Mouse (Mus musculus): ENCODE data around the gene Sh2d4b.

- TF ChIP-seq CTCF (IDR thresholded peaks at IDR 0.05; ENCODE audit: control insufficient read depth, insufficient read depth, insufficient read length) = no peak
- TF ChIP-seq USF1 (IDR thresholded peaks at IDR 0.05; ENCODE audit: low read depth) = no peak
- TF ChIP-seq MYOG (IDR thresholded peaks at IDR 0.05; ENCODE audit: control insufficient read depth, extremely low read depth, insufficient read length) = no peak
- no peak for TF ChIP-seq MAX (IDR thresholded peaks at IDR 0.05)
- no peak for TF ChIP-seq CEBPB (IDR thresholded peaks at IDR 0.05; ENCODE audit: low read depth)
Observed at GRCm38 (mm10) chr14:40932225-40932624, 39.2 kb upstream of the Sh2d4b start.

Data from C2C12 (cell line).